Mouse (Mus musculus): Measurements from ENCODE around the gene Spata2. TPM values are rescaled to one million over a fixed set of nuclear protein-coding genes. Genes with fewer than 3 reads are reported as not detected.

Spata2 gene
- polyA plus RNA-seq, 1 experiment from 2014 or later, result 14.8 TPM

GRCm38 (mm10) chr2:167502554-167503252 is 10.0 kb upstream of the Spata2 start:
- Histone ChIP-seq H3K27ac (ENCODE audit: low read length) (peak overlapping the region; percentile 83), H3K9me3 (ENCODE audit: control insufficient read depth, low read length) (no peaks in the 10 kb centered on the region), H3K9ac (ENCODE audit: low read length) (peak overlapping the region; percentile 93), H3K4me1 (replicated peaks; ENCODE audit: control insufficient read depth, insufficient read depth, low read length) (peaks cover 32% of the 10 kb centered on the region), H3K4me2 (ENCODE audit: low read depth, low read length) (peak overlapping the region; percentile 71), H3K4me3 (ENCODE audit: low read length) (peak overlapping the region; percentile 91), H3K36me3 (ENCODE audit: control insufficient read depth, insufficient read depth, low read length) (0 out of 2 replicates have a peak, but pooled peaks cover 2% of the 10 kb centered on the region), H3K27me3 (ENCODE audit: control insufficient read depth, insufficient read depth, low read depth, low read length) (no peaks in the 10 kb centered on the region)
- WGBS, result 38% methylated on average over 13 of the region's 13 CpGs
- no peak for ATAC-seq (ENCODE audit: low read depth)

GRCm38 (mm10) chr2:167497272-167497671 is 4.6 kb upstream of the Spata2 start:
- Histone ChIP-seq H3K9ac (ENCODE audit: low read length) (no peak overlapping the region), H3K27ac (ENCODE audit: low read length) (no peak overlapping the region), H3K4me2 (ENCODE audit: low read depth, low read length) (no peak overlapping the region), H3K27me3 (ENCODE audit: control insufficient read depth, insufficient read depth, low read depth, low read length) (no peaks in the 10 kb centered on the region), H3K4me1 (replicated peaks; ENCODE audit: control insufficient read depth, insufficient read depth, low read length) (peaks cover 5% of the 10 kb centered on the region; the same call in 1 of the 2 replicates), H3K9me3 (ENCODE audit: control insufficient read depth, low read length) (no peaks in the 10 kb centered on the region), H3K4me3 (ENCODE audit: low read length) (no peak overlapping the region), H3K36me3 (ENCODE audit: control insufficient read depth, insufficient read depth, low read length) (no peaks in the 10 kb centered on the region)
- ATAC-seq (ENCODE audit: low read depth), result no peak
- WGBS, result 60% methylated on average over 5 of the region's 5 CpGs

DNA sequence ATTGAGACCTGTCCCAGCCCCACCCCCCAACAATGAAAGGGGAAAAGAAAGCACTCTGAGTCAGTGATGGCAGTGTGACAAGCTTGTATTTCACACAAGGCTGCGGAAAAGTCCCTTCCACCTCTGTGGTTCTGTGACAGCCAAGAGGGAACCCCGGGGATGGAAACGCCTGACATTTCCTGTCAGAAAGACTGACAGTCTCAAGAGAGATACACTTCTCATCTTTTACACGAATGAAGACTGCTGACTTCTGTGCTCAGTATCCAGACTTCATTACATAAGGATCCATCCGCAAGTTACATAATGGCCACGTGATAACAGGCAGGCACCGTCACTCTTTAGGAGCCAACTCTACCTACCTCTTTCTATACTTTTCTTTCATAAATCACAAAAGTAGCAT is 3.8 kb upstream of the Spata2 start:
- peaks cover 11% of the 10 kb centered on the region for H3K4me1 ChIP-seq (replicated peaks; ENCODE audit: control insufficient read depth, insufficient read depth, low read length)
- no peak overlapping the region for H3K9ac ChIP-seq (ENCODE audit: low read length)
- H3K36me3 ChIP-seq (ENCODE audit: control insufficient read depth, insufficient read depth, low read length), result no peaks in the 10 kb centered on the region
- H3K27me3 ChIP-seq (ENCODE audit: control insufficient read depth, insufficient read depth, low read depth, low read length), result no peaks in the 10 kb centered on the region
- WGBS, result 79% methylated on average over 7 of the region's 7 CpGs
- no peak for ATAC-seq (ENCODE audit: low read depth)
- H3K4me3 ChIP-seq (ENCODE audit: low read length), result no peak overlapping the region
- H3K4me2 ChIP-seq (ENCODE audit: low read depth, low read length), result no peak overlapping the region
- no peak overlapping the region for H3K27ac ChIP-seq (ENCODE audit: low read length)
- H3K9me3 ChIP-seq (ENCODE audit: control insufficient read depth, low read length), result no peaks in the 10 kb centered on the region

- 2% methylated on average over 51 of the region's 52 CpGs for WGBS
- Histone ChIP-seq H3K9me3 (ENCODE audit: control insufficient read depth, low read length) (no peaks in the 10 kb centered on the region), H3K9ac (ENCODE audit: low read length) (peak within 1 kb of the TSS; percentile 94), H3K27ac (ENCODE audit: low read length) (peak within 1 kb of the TSS; percentile 95), H3K4me1 (replicated peaks; ENCODE audit: control insufficient read depth, insufficient read depth, low read length) (peaks cover 18% of the 10 kb centered on the region), H3K27me3 (ENCODE audit: control insufficient read depth, insufficient read depth, low read depth, low read length) (no peaks in the 10 kb centered on the region), H3K4me2 (ENCODE audit: low read depth, low read length) (peak within 1 kb of the TSS; percentile 72), H3K36me3 (ENCODE audit: control insufficient read depth, insufficient read depth, low read length) (no peaks in the 10 kb centered on the region), H3K4me3 (ENCODE audit: low read length) (peak within 1 kb of the TSS; percentile 97)
- peak; percentile 52 for ATAC-seq (ENCODE audit: low read depth)
These were observed 654 bp downstream of the Spata2 start, which contains the start of gene Rnf114 for GRCm38 (mm10) chr2:167491757-167492708. TSS of gene Rnf114 (plus strand) at chr2:167492645.

- WGBS, result 73% methylated on average over 4 of the region's 4 CpGs
- ATAC-seq (ENCODE audit: low read depth), result no peak
- Histone ChIP-seq H3K27me3 (ENCODE audit: control insufficient read depth, insufficient read depth, low read depth, low read length) (no peaks in the 10 kb centered on the region), H3K9me3 (ENCODE audit: control insufficient read depth, low read length) (no peaks in the 10 kb centered on the region), H3K4me1 (replicated peaks; ENCODE audit: control insufficient read depth, insufficient read depth, low read length) (peaks cover 18% of the 10 kb centered on the region), H3K27ac (ENCODE audit: low read length) (no peak overlapping the region), H3K9ac (ENCODE audit: low read length) (peak overlapping the region; percentile 94), H3K36me3 (ENCODE audit: control insufficient read depth, insufficient read depth, low read length) (no peaks in the 10 kb centered on the region), H3K4me3 (ENCODE audit: low read length) (no peak overlapping the region), H3K4me2 (ENCODE audit: low read depth, low read length) (peak overlapping the region; percentile 72; the same call in 1 of the 2 replicates)
These were observed 1.7 kb downstream of the Spata2 start for GRCm38 (mm10) chr2:167490813-167491525.

GRCm38 (mm10) chr2:167487994-167488393 is 4.7 kb downstream of the Spata2 start:
- 82% methylated on average over 6 of the region's 6 CpGs for WGBS
- Histone ChIP-seq H3K27ac (ENCODE audit: low read length) (no peak overlapping the region), H3K9me3 (ENCODE audit: control insufficient read depth, low read length) (no peaks in the 10 kb centered on the region), H3K4me2 (ENCODE audit: low read depth, low read length) (no peak overlapping the region), H3K4me1 (replicated peaks; ENCODE audit: control insufficient read depth, insufficient read depth, low read length) (peaks cover 13% of the 10 kb centered on the region), H3K9ac (ENCODE audit: low read length) (no peak overlapping the region), H3K36me3 (ENCODE audit: control insufficient read depth, insufficient read depth, low read length) (peaks cover 17% of the 10 kb centered on the region), H3K27me3 (ENCODE audit: control insufficient read depth, insufficient read depth, low read depth, low read length) (no peaks in the 10 kb centered on the region), H3K4me3 (ENCODE audit: low read length) (no peak overlapping the region)
- no peak for ATAC-seq (ENCODE audit: low read depth)

- H3K4me2 ChIP-seq (ENCODE audit: low read depth, low read length), result no peak overlapping the region
- H3K9me3 ChIP-seq (ENCODE audit: control insufficient read depth, low read length), result no peaks in the 10 kb centered on the region
- no peak for ATAC-seq (ENCODE audit: low read depth)
- H3K27ac ChIP-seq (ENCODE audit: low read length), result no peak overlapping the region
- H3K36me3 ChIP-seq (ENCODE audit: control insufficient read depth, insufficient read depth, low read length), result peaks cover 20% of the 10 kb centered on the region
- 91% methylated on average over 6 of the region's 6 CpGs for WGBS
- H3K4me1 ChIP-seq (replicated peaks; ENCODE audit: control insufficient read depth, insufficient read depth, low read length), result peaks cover 13% of the 10 kb centered on the region
- no peak overlapping the region for H3K4me3 ChIP-seq (ENCODE audit: low read length)
- H3K9ac ChIP-seq (ENCODE audit: low read length), result no peak overlapping the region
- no peaks in the 10 kb centered on the region for H3K27me3 ChIP-seq (ENCODE audit: control insufficient read depth, insufficient read depth, low read depth, low read length)
These were observed 5.1 kb downstream of the Spata2 start for GRCm38 (mm10) chr2:167487551-167487950.

- Histone ChIP-seq H3K9me3 (ENCODE audit: control insufficient read depth, low read length) (no peaks in the 10 kb centered on the region), H3K36me3 (ENCODE audit: control insufficient read depth, insufficient read depth, low read length) (peaks cover 20% of the 10 kb centered on the region), H3K4me3 (ENCODE audit: low read length) (no peak overlapping the region), H3K9ac (ENCODE audit: low read length) (no peak overlapping the region), H3K4me2 (ENCODE audit: low read depth, low read length) (no peak overlapping the region), H3K27ac (ENCODE audit: low read length) (no peak overlapping the region), H3K27me3 (ENCODE audit: control insufficient read depth, insufficient read depth, low read depth, low read length) (no peaks in the 10 kb centered on the region), H3K4me1 (replicated peaks; ENCODE audit: control insufficient read depth, insufficient read depth, low read length) (peaks cover 8% of the 10 kb centered on the region)
- 80% methylated on average over 4 of the region's 4 CpGs for WGBS
- ATAC-seq (ENCODE audit: low read depth), result no peak
These were observed 6.1 kb downstream of the Spata2 start for GRCm38 (mm10) chr2:167486573-167486972.

Measured in lung, embryonic 16.5 days (tissue).